Mouse (Mus musculus): Measurements from ENCODE around the gene Smap2. TPM values are rescaled to one million over a fixed set of nuclear protein-coding genes. Genes with fewer than 3 reads are reported as not detected.

Smap2 gene
- polyA plus RNA-seq, 1 experiment from 2014 or later: 17.2 TPM

GRCm38 (mm10) chr4:120975428-120975734, 41.7 kb downstream of the Smap2 start:
- Histone ChIP-seq H3K4me1 (replicated peaks; ENCODE audit: control insufficient read depth, insufficient read depth, low read length) (no peaks in the 10 kb centered on the region), H3K9me3 (ENCODE audit: control insufficient read depth, low read length) (no peaks in the 10 kb centered on the region), H3K27ac (ENCODE audit: low read depth) (no peak overlapping the region), H3K4me2 (ENCODE audit: low read length) (no peak overlapping the region), H3K36me3 (ENCODE audit: control insufficient read depth, insufficient read depth, low read length) (peaks cover 41% of the 10 kb centered on the region), H3K27me3 (replicated peaks; ENCODE audit: control insufficient read depth, insufficient read depth, low read length) (no peaks in the 10 kb centered on the region), H3K9ac (ENCODE audit: low read length) (no peak overlapping the region), H3K4me3 (ENCODE audit: low read depth, low read length) (no peak overlapping the region)
- ATAC-seq (replicated peaks; ENCODE audit: low FRiP score, low TSS enrichment, low read depth) (no peak), DNase-seq (ENCODE audit: low spot score) (no peak)
- WGBS: 84% methylated on average over 4 of the region's 4 CpGs

- 86% methylated on average over 11 of the region's 11 CpGs for WGBS
- DNase-seq (ENCODE audit: low spot score): no peak
- Histone ChIP-seq H3K27ac (ENCODE audit: low read depth) (no peak overlapping the region), H3K27me3 (replicated peaks; ENCODE audit: control insufficient read depth, insufficient read depth, low read length) (no peaks in the 10 kb centered on the region), H3K4me1 (replicated peaks; ENCODE audit: control insufficient read depth, insufficient read depth, low read length) (no peaks in the 10 kb centered on the region), H3K4me3 (ENCODE audit: low read depth, low read length) (no peak overlapping the region), H3K9me3 (ENCODE audit: control insufficient read depth, low read length) (no peaks in the 10 kb centered on the region), H3K4me2 (ENCODE audit: low read length) (no peak overlapping the region), H3K9ac (ENCODE audit: low read length) (no peak overlapping the region), H3K36me3 (ENCODE audit: control insufficient read depth, insufficient read depth, low read length) (peaks cover 42% of the 10 kb centered on the region)
- ATAC-seq (replicated peaks; ENCODE audit: low FRiP score, low TSS enrichment, low read depth): no peak
These were observed 42.2 kb downstream of the Smap2 start for GRCm38 (mm10) chr4:120974711-120975427.

GRCm38 (mm10) chr4:120971842-120972241, 45.2 kb downstream of the Smap2 start:
- no peak for DNase-seq (ENCODE audit: low spot score)
- Histone ChIP-seq H3K4me2 (ENCODE audit: low read length) (no peak overlapping the region), H3K27ac (ENCODE audit: low read depth) (no peak overlapping the region), H3K27me3 (replicated peaks; ENCODE audit: control insufficient read depth, insufficient read depth, low read length) (no peaks in the 10 kb centered on the region), H3K4me3 (ENCODE audit: low read depth, low read length) (no peak overlapping the region), H3K9ac (ENCODE audit: low read length) (no peak overlapping the region), H3K4me1 (replicated peaks; ENCODE audit: control insufficient read depth, insufficient read depth, low read length) (no peaks in the 10 kb centered on the region), H3K9me3 (ENCODE audit: control insufficient read depth, low read length) (no peaks in the 10 kb centered on the region), H3K36me3 (ENCODE audit: control insufficient read depth, insufficient read depth, low read length) (peaks cover 45% of the 10 kb centered on the region)
- no peak for ATAC-seq (replicated peaks; ENCODE audit: low FRiP score, low TSS enrichment, low read depth)
- 93% methylated on average over 8 of the region's 8 CpGs for WGBS

- H3K27me3 ChIP-seq (replicated peaks; ENCODE audit: control insufficient read depth, insufficient read depth, low read length): no peaks in the 10 kb centered on the region
- H3K9me3 ChIP-seq (ENCODE audit: control insufficient read depth, low read length): no peaks in the 10 kb centered on the region
- no peak for DNase-seq (ENCODE audit: low spot score)
- H3K4me3 ChIP-seq (ENCODE audit: low read depth, low read length): no peak overlapping the region
- no peaks in the 10 kb centered on the region for H3K4me1 ChIP-seq (replicated peaks; ENCODE audit: control insufficient read depth, insufficient read depth, low read length)
- no peak for ATAC-seq (replicated peaks; ENCODE audit: low FRiP score, low TSS enrichment, low read depth)
- peaks cover 39% of the 10 kb centered on the region for H3K36me3 ChIP-seq (ENCODE audit: control insufficient read depth, insufficient read depth, low read length)
- WGBS: 72% methylated on average over 5 of the region's 5 CpGs
- H3K27ac ChIP-seq (ENCODE audit: low read depth): no peak overlapping the region
- H3K4me2 ChIP-seq (ENCODE audit: low read length): no peak overlapping the region
- no peak overlapping the region for H3K9ac ChIP-seq (ENCODE audit: low read length)
These were observed 47.5 kb downstream of the Smap2 start for GRCm38 (mm10) chr4:120969382-120970146.

GRCm38 (mm10) chr4:120968486-120968885, 48.6 kb downstream of the Smap2 start:
- Histone ChIP-seq H3K4me2 (ENCODE audit: low read length) (no peak overlapping the region), H3K27ac (ENCODE audit: low read depth) (no peak overlapping the region), H3K27me3 (replicated peaks; ENCODE audit: control insufficient read depth, insufficient read depth, low read length) (no peaks in the 10 kb centered on the region), H3K36me3 (ENCODE audit: control insufficient read depth, insufficient read depth, low read length) (peaks cover 29% of the 10 kb centered on the region), H3K9ac (ENCODE audit: low read length) (no peak overlapping the region), H3K9me3 (ENCODE audit: control insufficient read depth, low read length) (no peaks in the 10 kb centered on the region), H3K4me1 (replicated peaks; ENCODE audit: control insufficient read depth, insufficient read depth, low read length) (no peaks in the 10 kb centered on the region), H3K4me3 (ENCODE audit: low read depth, low read length) (no peak overlapping the region)
- ATAC-seq (replicated peaks; ENCODE audit: low FRiP score, low TSS enrichment, low read depth) (no peak), DNase-seq (ENCODE audit: low spot score) (no peak)
- WGBS: 88% methylated on average over 9 of the region's 9 CpGs

GRCm38 (mm10) chr4:120955586-120955985, 61.5 kb downstream of the Smap2 start:
- Histone ChIP-seq H3K4me1 (replicated peaks; ENCODE audit: control insufficient read depth, insufficient read depth, low read length) (peaks cover 8% of the 10 kb centered on the region), H3K27ac (ENCODE audit: low read depth) (no peak overlapping the region), H3K4me2 (ENCODE audit: low read length) (no peak overlapping the region), H3K4me3 (ENCODE audit: low read depth, low read length) (no peak overlapping the region), H3K9me3 (ENCODE audit: control insufficient read depth, low read length) (no peaks in the 10 kb centered on the region), H3K36me3 (ENCODE audit: control insufficient read depth, insufficient read depth, low read length) (no peaks in the 10 kb centered on the region), H3K9ac (ENCODE audit: low read length) (no peak overlapping the region), H3K27me3 (replicated peaks; ENCODE audit: control insufficient read depth, insufficient read depth, low read length) (no peaks in the 10 kb centered on the region)
- WGBS: 93% methylated on average over 1 of the region's 1 CpGs
- no peak for ATAC-seq (replicated peaks; ENCODE audit: low FRiP score, low TSS enrichment, low read depth)
- DNase-seq (ENCODE audit: low spot score): no peak

GRCm38 (mm10) chr4:120953667-120954066, 63.4 kb downstream of the Smap2 start:
- Histone ChIP-seq H3K36me3 (ENCODE audit: control insufficient read depth, insufficient read depth, low read length) (no peaks in the 10 kb centered on the region), H3K4me3 (ENCODE audit: low read depth, low read length) (no peak overlapping the region), H3K4me1 (replicated peaks; ENCODE audit: control insufficient read depth, insufficient read depth, low read length) (peaks cover 10% of the 10 kb centered on the region), H3K9ac (ENCODE audit: low read length) (no peak overlapping the region), H3K27ac (ENCODE audit: low read depth) (no peak overlapping the region), H3K27me3 (replicated peaks; ENCODE audit: control insufficient read depth, insufficient read depth, low read length) (no peaks in the 10 kb centered on the region), H3K9me3 (ENCODE audit: control insufficient read depth, low read length) (no peaks in the 10 kb centered on the region), H3K4me2 (ENCODE audit: low read length) (no peak overlapping the region)
- ATAC-seq (replicated peaks; ENCODE audit: low FRiP score, low TSS enrichment, low read depth) (no peak), DNase-seq (ENCODE audit: low spot score) (no peak)
- 82% methylated on average over 1 of the region's 1 CpGs for WGBS

- Histone ChIP-seq H3K9me3 (ENCODE audit: control insufficient read depth, low read length) (no peaks in the 10 kb centered on the region), H3K27me3 (replicated peaks; ENCODE audit: control insufficient read depth, insufficient read depth, low read length) (no peaks in the 10 kb centered on the region), H3K4me2 (ENCODE audit: low read length) (no peak overlapping the region), H3K4me3 (ENCODE audit: low read depth, low read length) (no peak overlapping the region), H3K27ac (ENCODE audit: low read depth) (no peak overlapping the region), H3K9ac (ENCODE audit: low read length) (no peak overlapping the region), H3K36me3 (ENCODE audit: control insufficient read depth, insufficient read depth, low read length) (no peaks in the 10 kb centered on the region), H3K4me1 (replicated peaks; ENCODE audit: control insufficient read depth, insufficient read depth, low read length) (peaks cover 10% of the 10 kb centered on the region)
- DNase-seq (ENCODE audit: low spot score) (no peak), ATAC-seq (replicated peaks; ENCODE audit: low FRiP score, low TSS enrichment, low read depth) (no peak)
- 76% methylated on average over 4 of the region's 4 CpGs for WGBS
These were observed 64.0 kb downstream of the Smap2 start for GRCm38 (mm10) chr4:120953038-120953437.

- WGBS: 42% methylated on average over 6 of the region's 6 CpGs
- H3K9ac ChIP-seq (ENCODE audit: low read length): peak overlapping the region; percentile 68
These were observed 64.9 kb downstream of the Smap2 start for GRCm38 (mm10) chr4:120952163-120952562.

More at GRCm38 (mm10) chr4:120952163-120952562, 64.9 kb downstream of the Smap2 start:
- H3K4me1 ChIP-seq (replicated peaks; ENCODE audit: control insufficient read depth, insufficient read depth, low read length): peaks cover 10% of the 10 kb centered on the region
- H3K36me3 ChIP-seq (ENCODE audit: control insufficient read depth, insufficient read depth, low read length): peaks cover 4% of the 10 kb centered on the region; the same call in 1 of the 2 replicates
- peak overlapping the region; percentile 91 for H3K4me2 ChIP-seq (ENCODE audit: low read length)
- no peak for DNase-seq (ENCODE audit: low spot score)
- no peak for ATAC-seq (replicated peaks; ENCODE audit: low FRiP score, low TSS enrichment, low read depth)
- no peaks in the 10 kb centered on the region for H3K27me3 ChIP-seq (replicated peaks; ENCODE audit: control insufficient read depth, insufficient read depth, low read length)
- no peaks in the 10 kb centered on the region for H3K9me3 ChIP-seq (ENCODE audit: control insufficient read depth, low read length)
- peak overlapping the region; percentile 73 for H3K4me3 ChIP-seq (ENCODE audit: low read depth, low read length)
- peak overlapping the region; percentile 85 for H3K27ac ChIP-seq (ENCODE audit: low read depth)

Data from intestine, embryonic 14.5 days (tissue).